Mouse (Mus musculus) hindlimb bud, embryonic 11.5 days (tissue): ENCODE measurements around the gene Shq1.
A peak's percentile ranks its signal among the peaks of the same experiment; 100 is the strongest.

Source experiments
- DNase-seq: peaks from one replicate; pipeline ENCODE4 v3.0.0-alpha.2; 2012; ENCODE audit warnings: low read depth, low spot score; ENCODE audit errors: extremely low spot score

Gene Shq1

GRCm38 (mm10) chr6:100670370-100670841 lies 551 bp downstream of the Shq1 start:
- DNase-seq: no peak

- no peak for DNase-seq
Measured at GRCm38 (mm10) chr6:100668858-100669257, 2.1 kb downstream of the Shq1 start.

DNA sequence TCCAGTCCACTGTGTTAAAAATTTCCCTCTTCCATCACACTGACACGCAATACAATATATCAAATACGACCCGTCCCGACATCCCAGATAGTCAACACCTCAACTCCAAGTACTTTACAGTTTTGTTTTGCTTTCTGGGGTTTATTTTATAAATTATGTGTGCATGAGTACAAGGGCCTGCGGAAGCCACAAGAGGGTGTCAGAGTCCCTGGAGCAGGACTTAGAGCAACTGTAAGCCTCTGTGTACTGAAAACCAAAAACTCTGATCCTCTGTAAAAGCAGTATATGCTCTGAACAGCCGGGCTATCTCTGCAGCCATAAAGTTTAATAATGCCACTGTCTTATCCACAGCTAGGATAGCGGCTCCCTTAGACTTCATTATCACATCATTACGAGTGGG lies 3.3 kb downstream of the Shq1 start:
- no peak for DNase-seq

DNA sequence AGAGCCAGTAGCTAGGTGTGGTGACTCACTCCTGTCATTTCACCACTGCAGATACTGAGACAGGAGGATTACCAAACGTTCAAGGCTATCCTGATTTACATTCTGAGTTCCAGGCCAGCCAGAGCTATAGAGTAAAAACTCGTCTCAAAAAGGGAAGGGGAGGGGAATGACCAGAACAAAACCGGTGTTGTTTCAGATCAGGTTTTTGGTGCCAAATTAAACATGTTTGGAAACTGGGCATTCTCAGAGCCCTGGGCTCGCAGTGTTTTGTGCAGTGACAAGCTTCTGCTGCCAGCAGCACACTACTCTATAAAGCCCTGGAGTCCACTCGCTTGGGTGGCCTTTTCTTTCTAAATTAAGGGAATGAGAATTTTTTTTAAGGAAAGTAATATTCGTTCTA lies 8.7 kb downstream of the Shq1 start:
- no peak for DNase-seq

GRCm38 (mm10) chr6:100660395-100660794 lies 10.6 kb downstream of the Shq1 start:
- no peak for DNase-seq

GRCm38 (mm10) chr6:100652535-100652934 lies 18.4 kb downstream of the Shq1 start:
- no peak for DNase-seq

DNA sequence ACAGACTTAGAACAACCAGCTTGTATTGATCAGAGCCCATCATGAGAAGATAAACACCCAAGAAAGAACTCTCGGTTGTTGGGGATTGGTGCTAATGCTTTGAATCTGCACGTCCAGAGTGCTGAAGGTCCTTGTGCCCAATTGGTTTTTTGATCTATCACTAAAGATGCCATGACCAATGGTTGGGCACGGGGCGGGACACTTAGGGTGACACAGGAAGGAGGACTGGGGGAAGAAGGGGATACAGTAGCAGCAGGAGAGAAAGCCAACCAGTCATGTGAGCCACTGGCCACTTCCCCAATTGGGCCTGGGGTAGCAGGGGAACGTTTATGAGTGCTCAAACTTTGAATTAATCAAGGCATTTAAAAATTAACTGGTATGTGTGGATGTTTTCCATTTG lies 23.8 kb downstream of the Shq1 start:
- DNase-seq: no peak

DNA sequence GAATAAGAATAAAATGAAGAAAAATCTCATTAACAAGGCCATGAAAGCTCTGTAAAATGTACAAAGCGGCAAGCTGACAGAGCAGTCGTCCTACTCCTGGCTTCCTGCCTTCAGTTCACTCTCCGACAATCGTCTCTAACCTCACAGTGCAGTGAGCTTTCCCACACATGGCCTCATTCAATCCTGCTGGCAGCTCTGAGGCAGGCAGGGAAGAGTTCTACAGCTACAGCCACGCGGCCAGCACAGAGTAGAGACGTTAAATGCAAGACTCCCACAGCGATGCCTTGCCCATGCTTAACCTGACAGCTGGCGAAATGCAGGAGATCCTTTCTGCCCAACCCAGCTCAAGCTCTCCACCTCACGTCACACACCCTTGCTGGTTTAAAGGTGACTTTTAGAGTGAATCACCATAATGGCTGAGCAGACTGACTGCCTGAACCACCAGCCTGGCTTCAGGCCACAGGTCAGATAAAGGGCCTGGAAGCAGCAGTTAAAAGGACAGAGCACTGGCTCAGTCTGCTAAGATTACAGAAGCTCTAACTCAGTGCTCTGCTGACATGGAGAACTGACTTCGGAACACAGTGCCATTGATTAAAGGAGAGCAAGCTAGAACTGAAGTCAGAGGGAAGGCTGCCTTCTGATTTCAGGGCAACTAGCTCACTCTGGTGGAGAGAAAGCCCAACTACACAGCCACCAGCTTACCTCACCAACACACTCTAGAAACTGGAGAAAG lies 25.3 kb downstream of the Shq1 start:
- peak; percentile 39 for DNase-seq

DNA sequence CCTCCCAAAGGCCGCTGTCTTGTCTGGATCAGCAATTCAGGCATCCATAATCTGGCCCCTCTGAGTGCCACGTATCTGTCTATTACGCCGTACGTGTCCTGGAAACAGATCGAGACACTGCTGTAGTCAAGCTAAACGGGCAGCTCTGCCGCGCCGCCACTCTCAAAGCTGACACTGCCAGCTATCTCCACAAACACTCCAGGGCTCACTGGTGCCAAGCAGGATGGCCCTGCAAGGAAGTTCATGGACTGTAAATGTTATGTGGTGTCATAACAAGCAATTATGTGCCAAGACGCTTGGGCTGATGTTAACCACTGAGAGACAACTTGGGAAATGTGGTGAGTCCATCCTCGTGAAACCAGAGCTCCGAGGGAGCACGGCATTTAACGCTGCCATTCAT lies 26.3 kb downstream of the Shq1 start:
- no peak for DNase-seq

- DNase-seq: no peak
Measured at GRCm38 (mm10) chr6:100642786-100643185, 28.2 kb downstream of the Shq1 start.

DNA sequence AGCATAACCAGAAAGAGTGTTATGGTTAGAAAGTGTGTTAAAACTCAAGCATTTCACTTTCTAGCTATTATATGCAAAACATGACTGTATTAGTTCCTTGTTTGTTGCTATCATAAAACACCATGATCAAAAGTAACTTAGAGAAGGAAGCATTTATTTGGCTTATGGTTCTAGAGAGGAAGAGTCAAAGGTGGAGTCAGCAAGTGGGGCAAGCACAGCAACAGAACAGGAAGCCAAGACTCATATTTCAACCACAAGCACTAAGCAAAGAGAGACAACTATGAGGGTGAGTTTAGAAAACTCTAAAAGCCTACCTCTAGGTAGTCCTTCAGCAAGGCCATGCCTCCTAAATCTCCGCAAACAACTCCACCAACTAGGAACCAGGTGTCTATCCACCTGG lies 30.4 kb downstream of the Shq1 start:
- DNase-seq: no peak

DNA sequence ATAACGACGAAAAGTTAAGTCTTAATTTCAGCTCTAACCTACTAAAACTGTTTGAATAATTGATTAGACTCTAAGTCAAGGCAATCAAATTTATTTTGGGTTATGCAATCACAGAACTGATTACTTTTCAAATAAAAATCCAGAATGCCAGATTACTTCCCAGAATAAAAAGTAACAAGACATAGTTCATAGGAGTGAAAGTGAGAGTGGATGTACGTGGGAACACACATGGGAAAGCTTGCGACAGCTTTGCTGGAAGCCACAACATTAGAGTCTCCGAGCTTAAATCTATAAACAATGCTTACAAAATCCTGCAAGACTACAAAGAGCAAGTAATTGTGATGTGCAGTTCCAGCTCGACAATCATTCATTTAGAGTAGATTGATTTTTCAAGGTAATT lies 41.9 kb downstream of the Shq1 start:
- no peak for DNase-seq

DNA sequence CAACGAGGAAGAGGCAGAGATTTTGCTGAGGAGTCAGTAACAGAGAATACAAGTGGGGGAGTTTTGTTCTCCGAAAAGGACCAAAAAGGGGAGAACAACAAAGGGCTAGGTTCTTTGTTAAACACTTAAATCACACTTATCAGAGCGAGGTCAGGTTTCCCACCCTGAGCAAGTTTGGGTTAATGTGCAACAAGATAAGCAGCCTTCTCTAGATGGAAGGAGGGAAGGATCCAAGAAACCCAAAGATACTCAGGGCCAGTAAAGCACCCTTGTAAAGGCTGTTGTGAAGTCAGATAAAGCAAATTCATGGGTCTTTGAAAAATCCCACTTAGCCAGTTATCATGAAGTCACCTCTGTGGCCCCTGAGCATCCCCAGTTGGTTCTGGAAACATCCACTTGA lies 42.7 kb downstream of the Shq1 start:
- DNase-seq: no peak

DNA sequence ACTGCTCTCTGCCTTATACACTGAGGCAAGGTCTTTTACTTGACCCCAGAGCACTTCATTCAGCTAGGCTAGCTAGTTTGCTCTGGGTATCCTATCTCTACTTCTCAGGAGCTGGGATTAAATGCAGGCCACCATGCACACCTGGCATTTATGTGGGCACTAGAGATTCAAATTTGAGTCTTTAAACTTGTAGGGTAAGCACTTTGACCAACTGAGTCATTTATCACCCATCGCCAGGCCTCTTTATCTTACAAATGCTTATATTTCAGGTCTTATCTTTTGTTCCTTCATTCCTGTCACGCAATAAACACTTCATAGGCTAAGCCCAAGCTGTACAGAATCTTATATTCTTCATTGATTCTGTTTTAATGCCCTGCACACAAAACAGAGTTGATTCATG lies 47.0 kb downstream of the Shq1 start:
- DNase-seq: no peak

- DNase-seq: no peak
Measured at GRCm38 (mm10) chr6:100622861-100623507, 48.0 kb downstream of the Shq1 start.

DNA sequence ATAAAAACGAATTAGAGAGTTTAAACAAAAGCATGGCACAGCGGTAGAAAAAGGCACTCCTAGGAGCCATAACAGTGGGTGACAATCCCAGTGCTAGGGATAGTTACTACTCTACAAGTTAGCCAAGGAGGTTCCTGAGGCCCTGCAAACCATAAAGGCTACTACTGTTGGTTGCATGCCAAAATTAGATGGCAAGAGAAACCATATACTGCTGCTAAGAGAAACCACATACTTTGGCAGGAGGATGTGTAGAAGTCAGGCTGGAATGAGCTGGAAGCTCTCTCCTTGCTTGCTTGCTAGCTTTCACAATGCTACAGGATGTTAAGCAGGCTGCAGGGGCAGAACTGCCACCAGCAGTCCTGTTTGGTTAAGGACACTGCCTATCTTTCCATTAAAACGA lies 50.5 kb downstream of the Shq1 start:
- DNase-seq: no peak

GRCm38 (mm10) chr6:100619309-100619708 lies 51.6 kb downstream of the Shq1 start:
- no peak for DNase-seq

GRCm38 (mm10) chr6:100616133-100616532 lies 54.8 kb downstream of the Shq1 start:
- no peak for DNase-seq

DNA sequence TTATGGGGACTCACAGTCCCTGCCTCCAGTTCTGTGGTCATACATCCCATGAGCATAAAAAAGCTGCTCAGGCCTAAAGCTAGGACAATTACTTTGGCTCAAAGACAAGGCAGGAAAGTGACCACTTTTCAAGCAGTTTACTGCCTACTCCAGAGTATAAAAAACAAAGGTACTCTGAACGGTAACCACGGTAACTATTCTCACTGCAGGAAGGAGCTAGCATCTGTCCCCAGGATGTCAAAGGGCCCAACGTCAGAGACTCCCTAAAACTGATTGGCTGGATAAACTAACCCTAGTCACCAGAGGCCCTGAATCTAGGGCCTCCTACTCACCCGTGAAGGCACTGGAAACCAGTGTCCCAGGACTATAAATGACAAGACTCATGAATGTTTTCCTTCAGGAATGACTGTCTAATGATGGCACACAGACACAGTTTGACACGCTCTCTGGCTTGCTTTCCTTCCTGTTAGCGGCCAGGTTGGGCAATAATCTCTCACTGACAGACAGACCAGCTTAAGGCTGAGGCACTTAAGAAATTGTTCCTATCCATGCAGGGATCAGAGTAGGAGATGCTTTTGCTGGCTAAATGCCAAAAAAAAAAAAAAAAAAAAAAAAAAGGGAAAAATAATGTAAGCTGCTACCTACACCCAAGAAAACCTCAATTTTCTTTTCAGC lies 57.2 kb downstream of the Shq1 start:
- DNase-seq: no peak

DNA sequence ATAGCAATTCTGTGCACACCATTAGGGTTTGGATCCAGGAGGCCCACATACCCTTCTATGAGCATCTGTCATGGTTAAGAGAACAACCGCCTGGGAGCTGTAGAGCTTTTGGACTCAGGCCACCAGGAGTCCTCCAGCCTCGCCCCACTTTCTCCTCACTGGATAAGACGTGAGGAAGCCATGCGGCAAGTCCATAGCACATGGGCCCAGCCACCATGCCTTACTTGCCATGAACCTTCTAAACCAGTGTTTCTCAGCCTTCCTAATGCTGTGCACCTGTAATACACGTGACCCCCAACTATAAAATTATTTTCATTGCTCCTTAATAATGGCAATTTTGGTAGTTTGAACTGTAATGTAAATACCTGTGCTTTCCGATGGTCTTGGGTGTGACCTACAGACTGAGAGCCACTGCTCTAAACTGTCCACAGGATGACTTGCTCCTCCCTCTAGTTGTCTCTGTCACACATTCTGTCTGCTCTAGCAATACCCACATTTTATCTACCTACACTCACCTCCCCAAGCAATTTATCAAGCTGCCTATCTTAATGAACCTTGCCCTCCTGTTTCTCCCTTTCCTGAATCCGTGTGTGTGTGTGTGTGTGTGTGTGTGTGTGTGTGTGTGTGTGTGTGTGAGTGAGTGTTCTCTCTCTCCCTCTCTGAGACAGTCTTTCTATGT lies 59.9 kb downstream of the Shq1 start:
- DNase-seq: no peak

GRCm38 (mm10) chr6:100610182-100610581 lies 60.8 kb downstream of the Shq1 start:
- no peak for DNase-seq

DNA sequence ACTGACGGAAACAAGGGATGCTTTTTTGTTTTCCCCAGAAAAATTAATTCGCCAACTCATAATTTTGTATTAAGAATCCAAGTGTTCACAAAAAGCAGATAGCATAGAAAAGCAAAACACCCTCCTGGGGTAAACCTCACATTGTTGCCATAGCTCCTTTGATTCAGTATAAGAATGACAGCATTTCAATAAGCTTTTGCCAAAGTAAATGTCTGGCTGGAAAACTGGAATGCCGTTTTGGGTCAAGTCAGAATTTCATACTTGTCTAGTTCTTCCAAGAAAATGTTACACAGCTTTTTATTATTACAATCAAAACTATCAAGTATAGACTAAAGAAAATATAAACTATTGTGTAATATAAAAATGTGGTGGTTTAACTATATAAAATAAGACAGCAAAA lies 61.7 kb downstream of the Shq1 start:
- no peak for DNase-seq
